ENCODE assay signal across 16 mouse cellular contexts in genomic region chr9:51593707-51594106, GRCm38 (mm10).
"Had no signal": no experiment of that assay in that cellular context is flagged by ENCODE, and none has a peak within 500 bp of the region (broad histone marks: within the 10 kb centered on the region; RNA-seq: fewer than 3 reads in every experiment).

No protein-coding gene starts in this region.

- H3K9me3 ChIP-seq: intestine, embryonic 15.5 days; limb, embryonic 12.5 days; megakaryocyte, embryonic 14.5 days; midbrain, embryonic 12.5 days; neural tube, embryonic 13.5 days; stomach, embryonic 15.5 days had no signal

- H3K9ac ChIP-seq: intestine, embryonic 15.5 days; limb, embryonic 12.5 days; liver, embryonic 14.5 days; midbrain, embryonic 12.5 days; neural tube, embryonic 13.5 days; stomach, embryonic 15.5 days had no signal

- DNase-seq: kidney, adult 8-10 months; kidney, postnatal 36 days; liver; retina, postnatal 1 day; right cerebral cortex, postnatal 4 days; spleen, adult 18-20 months; thymus, postnatal 4 days had no signal

- H3K27me3 ChIP-seq: intestine, embryonic 15.5 days; limb, embryonic 12.5 days; megakaryocyte, embryonic 14.5 days; midbrain, embryonic 12.5 days; neural tube, embryonic 13.5 days; stomach, embryonic 15.5 days had no signal

- H3K4me3 ChIP-seq: intestine, embryonic 15.5 days; limb, embryonic 12.5 days; megakaryocyte, embryonic 14.5 days; midbrain, embryonic 12.5 days; neural tube, embryonic 13.5 days; stomach, embryonic 15.5 days had no signal

- H3K4me2 ChIP-seq: intestine, embryonic 15.5 days; limb, embryonic 12.5 days; midbrain, embryonic 12.5 days; neural tube, embryonic 13.5 days; stomach, embryonic 15.5 days had no signal

- H3K27ac ChIP-seq: intestine, embryonic 15.5 days; limb, embryonic 12.5 days; liver, embryonic 14.5 days; macrophage; midbrain, embryonic 12.5 days; neural tube, embryonic 13.5 days; stomach, embryonic 15.5 days had no signal

- H3K36me3 ChIP-seq: intestine, embryonic 15.5 days; limb, embryonic 12.5 days; midbrain, embryonic 12.5 days; neural tube, embryonic 13.5 days; stomach, embryonic 15.5 days had no signal

- ATAC-seq: intestine, embryonic 15.5 days; midbrain, embryonic 16.5 days had no signal

- H3K4me1 ChIP-seq: intestine, embryonic 15.5 days; limb, embryonic 12.5 days; megakaryocyte, embryonic 14.5 days; midbrain, embryonic 12.5 days; neural tube, embryonic 13.5 days; stomach, embryonic 15.5 days had no signal
